Mouse (Mus musculus) liver, adult 2 months (tissue): ENCODE measurements at regions not wholly inside any gene's neighbourhood (a gene's known extent, or its start where the extent isn't known, plus 50 kb on each side); places are given as distances from the start of the nearest gene placed in this dataset.

Experiments
- CTCF ChIP-seq: fragments of 200-500 bp; IDR thresholded peaks from 2 replicates; pipeline ENCODE4 v1.5.1; 2011; ENCODE audit warnings: low read depth, low read length, control low read depth
- POLR2A ChIP-seq: fragments of 200-500 bp; IDR thresholded peaks from 2 replicates; pipeline ENCODE4 v1.6.1; 2011; ENCODE audit warnings: low read length, control low read depth; ENCODE audit not compliant: insufficient read depth; ENCODE audit errors: extremely low read depth

DNA sequence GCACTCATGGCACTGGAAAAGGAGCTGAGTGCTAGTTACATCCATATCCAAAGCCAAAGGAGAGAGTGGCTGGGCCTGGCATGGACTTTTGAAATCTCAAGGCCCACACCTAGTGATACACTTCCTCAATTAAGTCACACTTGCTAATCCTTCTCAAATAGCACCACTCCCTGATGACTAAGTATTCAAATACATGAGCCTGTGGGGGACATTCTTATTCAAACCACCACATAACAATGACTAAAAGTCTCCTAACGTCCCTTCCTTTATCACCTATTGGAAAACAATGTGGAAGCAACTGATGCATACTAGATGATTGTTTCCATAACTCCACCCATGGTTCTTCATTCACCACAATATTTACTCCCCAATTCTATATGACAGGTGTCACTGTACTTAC is 773.4 kb downstream of the 5730522E02Rik start:
- TF ChIP-seq POLR2A, result no peak
- no peak for TF ChIP-seq CTCF
